Comparison of ENCODE assay signal across 24 mouse cellular contexts in genomic region chr10:108880372-108880771, GRCm38 (mm10).
DNase-seq lines count a peak whose midpoint lies in the region; TF ChIP-seq lines count a peak whose summit lies in the region.
"Had no signal": no experiment of that assay in that cellular context is flagged by ENCODE, and none has a peak within 500 bp of the region (broad histone marks: within the 10 kb centered on the region; RNA-seq: fewer than 3 reads in every experiment).

No protein-coding gene starts in this region.

- no peak overlapping the region for H3K27ac ChIP-seq in heart, adult 2 months
- H3K27ac ChIP-seq: embryonic facial prominence, embryonic 15.5 days; forebrain, embryonic 12.5 days; hindbrain, embryonic 13.5 days; limb, embryonic 13.5 days; stomach, embryonic 15.5 days had no signal

- H3K27me3 ChIP-seq in heart, adult 2 months (ENCODE audit: control insufficient read depth, insufficient read depth, low read length) = no peaks in the 10 kb centered on the region
- H3K27me3 ChIP-seq: embryonic facial prominence, embryonic 15.5 days; forebrain, embryonic 12.5 days; heart, embryonic 12.5 days; hindbrain, embryonic 13.5 days; limb, embryonic 13.5 days; megakaryocyte, embryonic 14.5 days; stomach, embryonic 15.5 days had no signal

- TF ChIP-seq EP300 in heart, adult 2 months (IDR thresholded peaks at IDR 0.05; ENCODE audit: insufficient read depth, low read depth, low read length) = no peak

- whole genome bisulfite sequencing in heart, adult 2 months = 90% methylated on average over 2 of the region's 2 CpGs

- no peaks in the 10 kb centered on the region for H3K36me3 ChIP-seq in heart, adult 2 months (ENCODE audit: control insufficient read depth, insufficient read depth, low read length)
- H3K36me3 ChIP-seq: embryonic facial prominence, embryonic 15.5 days; forebrain, embryonic 12.5 days; heart, embryonic 12.5 days; hindbrain, embryonic 13.5 days; limb, embryonic 13.5 days; stomach, embryonic 15.5 days had no signal

- H3K4me3 ChIP-seq in heart, adult 2 months = no peak overlapping the region
- H3K4me3 ChIP-seq: embryonic facial prominence, embryonic 15.5 days; forebrain, embryonic 12.5 days; heart, embryonic 12.5 days; hindbrain, embryonic 13.5 days; limb, embryonic 13.5 days; megakaryocyte, embryonic 14.5 days; stomach, embryonic 15.5 days had no signal

- no peaks in the 10 kb centered on the region for H3K79me2 ChIP-seq in heart, adult 2 months (replicated peaks; ENCODE audit: control insufficient read depth, insufficient read depth, low read length)

- H3K9ac ChIP-seq in heart, adult 2 months (ENCODE audit: low read depth, low read length) = no peak overlapping the region
- H3K9ac ChIP-seq: embryonic facial prominence, embryonic 15.5 days; forebrain, embryonic 12.5 days; forebrain, postnatal 0 days; heart, embryonic 12.5 days; hindbrain, embryonic 13.5 days; limb, embryonic 13.5 days; stomach, embryonic 15.5 days had no signal

- TF ChIP-seq CTCF in heart, adult 2 months (IDR thresholded peaks at IDR 0.05) = no peak

- DNase-seq in heart, adult 11 months = peak; percentile 75
- DNase-seq in heart, adult 2 months = no peak
- peak; percentile 56 for DNase-seq in cerebellum, adult 11-12 months
- DNase-seq in cerebellum, adult 9-10 months = peak; percentile 67
- peak; percentile 41 to 49 for DNase-seq in cerebellum, postnatal 36 days
- DNase-seq in frontal cortex, postnatal 10 days (ENCODE audit: low spot score in 2 of 2) = no peak
- no peak for DNase-seq in heart, adult 18-20 months
- DNase-seq: forebrain, postnatal 0 days; gastrocnemius, postnatal 14 days; heart, postnatal 4 days; kidney, adult 9 months; kidney, postnatal 10 days; layer of hippocampus, adult 9-11 months; lung, postnatal 4 days; midbrain, embryonic 14.5 days; retina, postnatal 1 day; right cerebral cortex, postnatal 14 days had no signal

- intact Hi-C loops in heart, adult 2 months (cut with DNase I) = no loop called here

- no peak for TF ChIP-seq POLR2A in heart, adult 2 months (IDR thresholded peaks at IDR 0.05; ENCODE audit: insufficient read depth, low read depth, low read length)

- H3K4me1 ChIP-seq in heart, adult 2 months (ENCODE audit: control insufficient read depth, insufficient read depth, low read length) = no peaks in the 10 kb centered on the region; the same call in 1 of the 2 replicates
- H3K4me1 ChIP-seq: embryonic facial prominence, embryonic 15.5 days; forebrain, embryonic 12.5 days; heart, embryonic 12.5 days; limb, embryonic 13.5 days; megakaryocyte, embryonic 14.5 days; stomach, embryonic 15.5 days had no signal

Comparison
In these comparisons a context has a peak if more than half of its experiments do, and no peak if none do; other contexts are left out.
1. DNase-seq: peak in heart, adult 11 months (single experiment), cerebellum, adult 11-12 months (single experiment), cerebellum, adult 9-10 months (single experiment) and cerebellum, postnatal 36 days (2 of 2); none in heart, adult 2 months (0 of 2), frontal cortex, postnatal 10 days (0 of 2) and heart, adult 18-20 months (0 of 2).